Mouse (Mus musculus): ENCODE measurements at regions not wholly inside any gene's neighbourhood (a gene's known extent, or its start where the extent isn't known, plus 50 kb on each side); places are given as distances from the start of the nearest gene placed in this dataset.

GRCm38 (mm10) chr14:105621124-105621523 lies 275.5 kb downstream of the Spry2 start:
- no peak for TF ChIP-seq EP300 (IDR thresholded peaks at IDR 0.05; ENCODE audit: insufficient read depth, low read depth, low read length)
- TF ChIP-seq POLR2A (IDR thresholded peaks at IDR 0.05; ENCODE audit: insufficient read depth, low read length) = no peak
- no peak for TF ChIP-seq CTCF (IDR thresholded peaks at IDR 0.05; ENCODE audit: low read depth, low read length)
- H3K9me3 ChIP-seq (replicated peaks; ENCODE audit: control insufficient read depth, insufficient read depth, low read length, poor library complexity, severe bottlenecking) = no peaks in the 10 kb centered on the region
- H3K36me3 ChIP-seq (ENCODE audit: control insufficient read depth, insufficient read depth, low read length, poor library complexity, severe bottlenecking) = no peaks in the 10 kb centered on the region
- H3K9ac ChIP-seq (ENCODE audit: low read depth, poor library complexity, severe bottlenecking) = no peak overlapping the region
- H3K4me3 ChIP-seq (ENCODE audit: low read depth, low read length) = no peak overlapping the region
- no peaks in the 10 kb centered on the region for H3K4me1 ChIP-seq (ENCODE audit: control insufficient read depth, insufficient read depth, low read length)
- no peaks in the 10 kb centered on the region; the same call in 1 of the 2 replicates for H3K27me3 ChIP-seq (ENCODE audit: control insufficient read depth, insufficient read depth, low read length, poor library complexity, severe bottlenecking)
- H3K27ac ChIP-seq (ENCODE audit: insufficient read depth, low read length) = no peak overlapping the region; the same call in 1 of the 2 replicates

- Histone ChIP-seq H3K4me1 (ENCODE audit: control insufficient read depth, insufficient read depth, low read length) (no peaks in the 10 kb centered on the region), H3K27me3 (ENCODE audit: control insufficient read depth, insufficient read depth, low read length, poor library complexity, severe bottlenecking) (no peaks in the 10 kb centered on the region; the same call in 1 of the 2 replicates), H3K27ac (ENCODE audit: insufficient read depth, low read length) (no peak overlapping the region), H3K9me3 (replicated peaks; ENCODE audit: control insufficient read depth, insufficient read depth, low read length, poor library complexity, severe bottlenecking) (no peaks in the 10 kb centered on the region), H3K4me3 (ENCODE audit: low read depth, low read length) (no peak overlapping the region), H3K9ac (ENCODE audit: low read depth, poor library complexity, severe bottlenecking) (no peak overlapping the region), H3K36me3 (ENCODE audit: control insufficient read depth, insufficient read depth, low read length, poor library complexity, severe bottlenecking) (no peaks in the 10 kb centered on the region)
- TF ChIP-seq POLR2A (IDR thresholded peaks at IDR 0.05; ENCODE audit: insufficient read depth, low read length) (no peak), CTCF (IDR thresholded peaks at IDR 0.05; ENCODE audit: low read depth, low read length) (no peak), EP300 (IDR thresholded peaks at IDR 0.05; ENCODE audit: insufficient read depth, low read depth, low read length) (no peak)
These were observed 277.2 kb downstream of the Spry2 start for GRCm38 (mm10) chr14:105619449-105619848.

- H3K4me1 ChIP-seq (ENCODE audit: control insufficient read depth, insufficient read depth, low read length) = no peaks in the 10 kb centered on the region
- no peaks in the 10 kb centered on the region for H3K9me3 ChIP-seq (replicated peaks; ENCODE audit: control insufficient read depth, insufficient read depth, low read length, poor library complexity, severe bottlenecking)
- no peak overlapping the region for H3K4me3 ChIP-seq (ENCODE audit: low read depth, low read length)
- TF ChIP-seq CTCF (IDR thresholded peaks at IDR 0.05; ENCODE audit: low read depth, low read length) = no peak
- TF ChIP-seq POLR2A (IDR thresholded peaks at IDR 0.05; ENCODE audit: insufficient read depth, low read length) = no peak
- no peak for TF ChIP-seq EP300 (IDR thresholded peaks at IDR 0.05; ENCODE audit: insufficient read depth, low read depth, low read length)
- no peak overlapping the region for H3K9ac ChIP-seq (ENCODE audit: low read depth, poor library complexity, severe bottlenecking)
- no peaks in the 10 kb centered on the region; the same call in 1 of the 2 replicates for H3K27me3 ChIP-seq (ENCODE audit: control insufficient read depth, insufficient read depth, low read length, poor library complexity, severe bottlenecking)
- H3K27ac ChIP-seq (ENCODE audit: insufficient read depth, low read length) = no peak overlapping the region
- H3K36me3 ChIP-seq (ENCODE audit: control insufficient read depth, insufficient read depth, low read length, poor library complexity, severe bottlenecking) = no peaks in the 10 kb centered on the region
These were observed 280.9 kb downstream of the Spry2 start for GRCm38 (mm10) chr14:105615766-105616165.

GRCm38 (mm10) chr14:105612794-105613193 lies 283.8 kb downstream of the Spry2 start:
- no peaks in the 10 kb centered on the region for H3K4me1 ChIP-seq (ENCODE audit: control insufficient read depth, insufficient read depth, low read length)
- TF ChIP-seq CTCF (IDR thresholded peaks at IDR 0.05; ENCODE audit: low read depth, low read length) (no peak), EP300 (IDR thresholded peaks at IDR 0.05; ENCODE audit: insufficient read depth, low read depth, low read length) (no peak), POLR2A (IDR thresholded peaks at IDR 0.05; ENCODE audit: insufficient read depth, low read length) (no peak)
- H3K27ac ChIP-seq (ENCODE audit: insufficient read depth, low read length) = no peak overlapping the region
- no peaks in the 10 kb centered on the region for H3K36me3 ChIP-seq (ENCODE audit: control insufficient read depth, insufficient read depth, low read length, poor library complexity, severe bottlenecking)
- no peak overlapping the region for H3K4me3 ChIP-seq (ENCODE audit: low read depth, low read length)
- no peaks in the 10 kb centered on the region; the same call in 1 of the 2 replicates for H3K27me3 ChIP-seq (ENCODE audit: control insufficient read depth, insufficient read depth, low read length, poor library complexity, severe bottlenecking)
- H3K9ac ChIP-seq (ENCODE audit: low read depth, poor library complexity, severe bottlenecking) = no peak overlapping the region
- H3K9me3 ChIP-seq (replicated peaks; ENCODE audit: control insufficient read depth, insufficient read depth, low read length, poor library complexity, severe bottlenecking) = no peaks in the 10 kb centered on the region

- no peak overlapping the region for H3K27ac ChIP-seq (ENCODE audit: insufficient read depth, low read length)
- no peak for TF ChIP-seq EP300 (IDR thresholded peaks at IDR 0.05; ENCODE audit: insufficient read depth, low read depth, low read length)
- TF ChIP-seq CTCF (IDR thresholded peaks at IDR 0.05; ENCODE audit: low read depth, low read length) = no peak
- no peak for TF ChIP-seq POLR2A (IDR thresholded peaks at IDR 0.05; ENCODE audit: insufficient read depth, low read length)
- no peak overlapping the region for H3K9ac ChIP-seq (ENCODE audit: low read depth, poor library complexity, severe bottlenecking)
- no peaks in the 10 kb centered on the region for H3K27me3 ChIP-seq (ENCODE audit: control insufficient read depth, insufficient read depth, low read length, poor library complexity, severe bottlenecking)
- no peak overlapping the region for H3K4me3 ChIP-seq (ENCODE audit: low read depth, low read length)
- no peaks in the 10 kb centered on the region for H3K36me3 ChIP-seq (ENCODE audit: control insufficient read depth, insufficient read depth, low read length, poor library complexity, severe bottlenecking)
- no peaks in the 10 kb centered on the region for H3K4me1 ChIP-seq (ENCODE audit: control insufficient read depth, insufficient read depth, low read length)
- H3K9me3 ChIP-seq (replicated peaks; ENCODE audit: control insufficient read depth, insufficient read depth, low read length, poor library complexity, severe bottlenecking) = no peaks in the 10 kb centered on the region
These were observed 287.8 kb downstream of the Spry2 start for GRCm38 (mm10) chr14:105608804-105609203.

- H3K27me3 ChIP-seq (ENCODE audit: control insufficient read depth, insufficient read depth, low read length, poor library complexity, severe bottlenecking) = no peaks in the 10 kb centered on the region
These were observed 290.1 kb downstream of the Spry2 start for GRCm38 (mm10) chr14:105606551-105606950.

More at GRCm38 (mm10) chr14:105606551-105606950, 290.1 kb downstream of the Spry2 start:
- Histone ChIP-seq H3K9ac (ENCODE audit: low read depth, poor library complexity, severe bottlenecking) (no peak overlapping the region), H3K9me3 (replicated peaks; ENCODE audit: control insufficient read depth, insufficient read depth, low read length, poor library complexity, severe bottlenecking) (no peaks in the 10 kb centered on the region), H3K36me3 (ENCODE audit: control insufficient read depth, insufficient read depth, low read length, poor library complexity, severe bottlenecking) (no peaks in the 10 kb centered on the region), H3K4me3 (ENCODE audit: low read depth, low read length) (no peak overlapping the region), H3K4me1 (ENCODE audit: control insufficient read depth, insufficient read depth, low read length) (no peaks in the 10 kb centered on the region), H3K27ac (ENCODE audit: insufficient read depth, low read length) (no peak overlapping the region)
- no peak for TF ChIP-seq CTCF (IDR thresholded peaks at IDR 0.05; ENCODE audit: low read depth, low read length)
